Mouse (Mus musculus): ENCODE data around the gene Pcnx2. TPM values are rescaled to one million over a fixed set of nuclear protein-coding genes. Genes with fewer than 3 reads are reported as not detected.

The Pcnx2 gene
- total and polyA plus RNA-seq, 3 experiments: not detected

DNA sequence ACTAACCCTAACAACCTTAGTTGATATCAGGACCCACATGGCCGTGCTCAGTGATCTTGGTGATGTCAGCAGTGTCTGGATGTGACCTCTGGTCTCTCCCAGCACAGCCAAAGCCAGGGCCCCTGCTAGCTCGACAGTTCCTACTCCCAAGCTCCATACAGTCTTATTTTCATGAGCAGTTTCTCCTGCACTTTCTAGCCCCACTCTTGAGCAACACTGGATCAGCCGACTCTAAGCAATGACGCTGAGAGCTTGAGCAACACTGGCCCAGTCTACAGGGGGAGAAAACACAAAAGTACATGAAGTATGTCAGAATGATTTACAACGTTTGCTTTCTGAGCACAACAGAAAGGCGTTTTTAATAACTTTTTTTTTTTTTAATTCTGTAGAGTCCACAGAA lies 121.3 kb downstream of the Pcnx2 start:
- Histone ChIP-seq H3K27me3 (replicated peaks) (peaks cover 2% of the 10 kb centered on the region), H3K79me2 (replicated peaks; ENCODE audit: control insufficient read depth, extremely low read depth, insufficient read depth, poor library complexity, severe bottlenecking) (no peaks in the 10 kb centered on the region), H3K4me2 (ENCODE audit: insufficient read depth, low read depth, poor library complexity, severe bottlenecking) (no peak overlapping the region), H3K9me3 (replicated peaks; ENCODE audit: low read length) (no peaks in the 10 kb centered on the region), H3K9ac (ENCODE audit: insufficient read depth, low read depth) (no peak overlapping the region), H3K27ac (ENCODE audit: insufficient read depth, low read depth) (no peak overlapping the region), H3K4me3 (replicated peaks in 1 of 3; ENCODE audit: low read depth in 2 of 3, low read length in 2 of 3, poor library complexity in 1 of 3) (no peak overlapping the region), H3K36me3 (replicated peaks in 1 of 2; ENCODE audit: control insufficient read depth in 1 of 2, insufficient read depth in 1 of 2, low read length in 1 of 2) (no peaks in the 10 kb centered on the region), H3K4me1 (ENCODE audit: control insufficient read depth in 1 of 2, insufficient read depth in 2 of 2) (no peaks in the 10 kb centered on the region)
- in situ Hi-C loops (cut with MboI; ENCODE audit: low pct_ligation_motif_present, low pct_unique_long_range_greater_than_20kb, low sequenced_read_pairs) (no loop called here), dilution Hi-C loops (cut with MboI; ENCODE audit: extremely low pct_ligation_motif_present, extremely low pct_unique_long_range_greater_than_20kb, low sequenced_read_pairs) (no loop called here)
- TF ChIP-seq CHD1 (IDR thresholded peaks at IDR 0.05; ENCODE audit: low read depth, low read length) (no peak), MEF2A (IDR thresholded peaks at IDR 0.05; ENCODE audit: borderline replicate concordance, low read depth, low read length) (no peak), CTCF (conservative IDR thresholded peaks at IDR 0.05 in 1 of 2, IDR thresholded peaks at IDR 0.05 in 1 of 2; ENCODE audit: low read depth in 2 of 2, low read length in 2 of 2) (no peak), SMC3 (IDR thresholded peaks at IDR 0.05; ENCODE audit: low read depth, low read length) (no peak), USF1 (IDR thresholded peaks at IDR 0.05; ENCODE audit: low read depth, low read length) (no peak), BHLHE40 (IDR thresholded peaks at IDR 0.05; ENCODE audit: low read depth, low read length) (no peak), RCOR1 (conservative IDR thresholded peaks at IDR 0.05; ENCODE audit: low read depth, low read length) (no peak), ZKSCAN1 (IDR thresholded peaks at IDR 0.05; ENCODE audit: borderline replicate concordance, low read depth, low read length) (no peak), JUND (conservative IDR thresholded peaks at IDR 0.05; ENCODE audit: low read depth, low read length) (no peak), GABPA (IDR thresholded peaks at IDR 0.05; ENCODE audit: insufficient replicate concordance, low read depth, low read length) (no peak), POLR2A (IDR thresholded peaks at IDR 0.05; ENCODE audit: low read depth, low read length) (no peak), CHD2 (IDR thresholded peaks at IDR 0.05; ENCODE audit: low read length) (no peak)
- DNase-seq (ENCODE audit: extremely low read depth): no peak

- Histone ChIP-seq H3K4me2 (ENCODE audit: insufficient read depth, low read depth, poor library complexity, severe bottlenecking) (no peak overlapping the region), H3K27me3 (replicated peaks) (peaks cover 2% of the 10 kb centered on the region), H3K9me3 (replicated peaks; ENCODE audit: low read length) (no peaks in the 10 kb centered on the region), H3K4me3 (replicated peaks in 1 of 3; ENCODE audit: low read depth in 2 of 3, low read length in 2 of 3, poor library complexity in 1 of 3) (no peak overlapping the region), H3K36me3 (replicated peaks in 1 of 2; ENCODE audit: control insufficient read depth in 1 of 2, insufficient read depth in 1 of 2, low read length in 1 of 2) (no peaks in the 10 kb centered on the region), H3K27ac (ENCODE audit: insufficient read depth, low read depth) (no peak overlapping the region), H3K4me1 (ENCODE audit: control insufficient read depth in 1 of 2, insufficient read depth in 2 of 2) (no peaks in the 10 kb centered on the region), H3K9ac (ENCODE audit: insufficient read depth, low read depth) (no peak overlapping the region), H3K79me2 (replicated peaks; ENCODE audit: control insufficient read depth, extremely low read depth, insufficient read depth, poor library complexity, severe bottlenecking) (no peaks in the 10 kb centered on the region)
- dilution Hi-C loops (cut with MboI; ENCODE audit: extremely low pct_ligation_motif_present, extremely low pct_unique_long_range_greater_than_20kb, low sequenced_read_pairs) (no loop called here), in situ Hi-C loops (cut with MboI; ENCODE audit: low pct_ligation_motif_present, low pct_unique_long_range_greater_than_20kb, low sequenced_read_pairs) (no loop called here)
- no peak for DNase-seq (ENCODE audit: extremely low read depth)
- TF ChIP-seq ZNF384 (IDR thresholded peaks at IDR 0.05; ENCODE audit: low read depth, low read length) (no peak), E2F4 (IDR thresholded peaks at IDR 0.05; ENCODE audit: insufficient replicate concordance, low read depth, low read length) (no peak), PAX5 (IDR thresholded peaks at IDR 0.05; ENCODE audit: low read length) (no peak), JUND (conservative IDR thresholded peaks at IDR 0.05; ENCODE audit: low read depth, low read length) (no peak), SMC3 (IDR thresholded peaks at IDR 0.05; ENCODE audit: low read depth, low read length) (no peak), TCF12 (IDR thresholded peaks at IDR 0.05; ENCODE audit: low read depth, low read length) (no peak), MXI1 (IDR thresholded peaks at IDR 0.05; ENCODE audit: low read depth, low read length) (no peak), UBTF (IDR thresholded peaks at IDR 0.05; ENCODE audit: low read depth, low read length) (no peak), JUN (IDR thresholded peaks at IDR 0.05; ENCODE audit: insufficient read depth, low read depth, low read length) (no peak), ELF1 (IDR thresholded peaks at IDR 0.05; ENCODE audit: low read depth, low read length) (no peak), MEF2A (IDR thresholded peaks at IDR 0.05; ENCODE audit: borderline replicate concordance, low read depth, low read length) (no peak), HCFC1 (IDR thresholded peaks at IDR 0.05; ENCODE audit: low read depth, low read length) (no peak), CHD2 (IDR thresholded peaks at IDR 0.05; ENCODE audit: low read length) (no peak), ZKSCAN1 (IDR thresholded peaks at IDR 0.05; ENCODE audit: borderline replicate concordance, low read depth, low read length) (no peak), RAD21 (IDR thresholded peaks at IDR 0.05; ENCODE audit: low read depth, low read length) (no peak)
These were observed 121.8 kb downstream of the Pcnx2 start for GRCm38 (mm10) chr8:125776314-125776713.
